Mouse (Mus musculus): ENCODE data around the gene Dtx3. TPM values are rescaled to one million over a fixed set of nuclear protein-coding genes. Genes with fewer than 3 reads are reported as not detected.

Gene Dtx3
- polyA plus RNA-seq, 1 experiment: 49.8 TPM

DNA sequence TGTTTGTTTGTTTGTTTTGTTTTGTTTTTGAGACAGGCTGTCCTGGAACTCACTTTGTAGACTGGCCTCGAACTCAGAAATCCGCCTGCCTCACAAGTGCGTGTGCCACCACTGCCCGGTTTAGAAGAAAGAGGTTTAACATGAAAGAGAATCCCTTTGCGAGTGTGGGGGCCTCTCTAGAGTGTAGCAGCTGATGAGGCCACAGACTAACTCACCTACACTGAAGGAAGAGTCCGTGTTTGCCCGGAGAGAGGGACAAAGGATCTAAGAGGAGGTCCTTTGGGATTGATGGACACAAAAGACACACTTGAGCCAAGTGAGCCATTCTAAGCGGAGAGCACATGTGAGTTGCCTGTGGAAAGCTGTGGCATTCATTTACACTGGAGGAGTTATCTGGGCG lies 18.3 kb downstream of the Dtx3 start:
- H3K9ac ChIP-seq (ENCODE audit: low read depth, poor library complexity, severe bottlenecking): no peak overlapping the region; the same call in 1 of the 2 replicates
- H3K27ac ChIP-seq (ENCODE audit: insufficient read depth, low read length): no peak overlapping the region
- H3K4me1 ChIP-seq (ENCODE audit: control insufficient read depth, insufficient read depth, low read length): peaks cover 4% of the 10 kb centered on the region
- H3K4me3 ChIP-seq (ENCODE audit: low read depth, low read length): peak overlapping the region; percentile 30
- H3K27me3 ChIP-seq (ENCODE audit: control insufficient read depth, insufficient read depth, low read length, poor library complexity, severe bottlenecking): no peaks in the 10 kb centered on the region; the same call in 1 of the 2 replicates
- no peaks in the 10 kb centered on the region for H3K36me3 ChIP-seq (ENCODE audit: control insufficient read depth, insufficient read depth, low read length, poor library complexity, severe bottlenecking)
- H3K9me3 ChIP-seq (replicated peaks; ENCODE audit: control insufficient read depth, insufficient read depth, low read length, poor library complexity, severe bottlenecking): no peaks in the 10 kb centered on the region
- no peak for TF ChIP-seq CTCF (IDR thresholded peaks at IDR 0.05; ENCODE audit: low read depth, low read length)
- TF ChIP-seq EP300 (IDR thresholded peaks at IDR 0.05; ENCODE audit: insufficient read depth, low read depth, low read length): no peak
- TF ChIP-seq POLR2A (IDR thresholded peaks at IDR 0.05; ENCODE audit: insufficient read depth, low read length): no peak

- Histone ChIP-seq H3K27me3 (ENCODE audit: control insufficient read depth, insufficient read depth, low read length, poor library complexity, severe bottlenecking) (no peaks in the 10 kb centered on the region; the same call in 1 of the 2 replicates), H3K9ac (ENCODE audit: low read depth, poor library complexity, severe bottlenecking) (peak overlapping the region; percentile 55), H3K36me3 (ENCODE audit: control insufficient read depth, insufficient read depth, low read length, poor library complexity, severe bottlenecking) (no peaks in the 10 kb centered on the region), H3K4me1 (ENCODE audit: control insufficient read depth, insufficient read depth, low read length) (peaks cover 4% of the 10 kb centered on the region), H3K4me3 (ENCODE audit: low read depth, low read length) (peak overlapping the region; percentile 70), H3K27ac (ENCODE audit: insufficient read depth, low read length) (no peak overlapping the region), H3K9me3 (replicated peaks; ENCODE audit: control insufficient read depth, insufficient read depth, low read length, poor library complexity, severe bottlenecking) (no peaks in the 10 kb centered on the region)
- TF ChIP-seq POLR2A (IDR thresholded peaks at IDR 0.05; ENCODE audit: insufficient read depth, low read length) (no peak), EP300 (IDR thresholded peaks at IDR 0.05; ENCODE audit: insufficient read depth, low read depth, low read length) (0 out of 2 replicates have a peak, but pooled peaks have one; percentile 11)
Observed at GRCm38 (mm10) chr10:127176756-127177155, 18.8 kb downstream of the Dtx3 start.

DNA sequence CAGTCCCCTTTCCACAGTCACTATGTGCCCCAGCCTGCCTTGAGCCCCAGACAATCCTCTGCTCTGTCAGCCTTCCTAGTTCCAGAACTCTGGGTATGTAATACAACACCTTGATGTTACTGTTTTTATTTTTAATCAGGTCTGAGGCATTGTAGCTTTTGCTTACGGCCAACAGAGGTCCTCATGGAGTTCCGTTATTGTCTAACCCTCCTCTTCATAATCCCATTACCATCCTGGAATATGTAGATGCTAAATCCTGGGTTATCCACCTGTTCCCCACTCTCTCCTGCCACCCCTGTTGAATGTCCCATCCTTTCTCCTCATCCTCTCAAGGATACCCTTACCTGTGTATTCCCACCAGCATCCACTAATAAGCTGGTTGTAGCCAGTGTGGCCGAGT lies 19.3 kb downstream of the Dtx3 start:
- Histone ChIP-seq H3K4me3 (ENCODE audit: low read depth, low read length) (peak overlapping the region; percentile 70), H3K9me3 (replicated peaks; ENCODE audit: control insufficient read depth, insufficient read depth, low read length, poor library complexity, severe bottlenecking) (no peaks in the 10 kb centered on the region), H3K27ac (ENCODE audit: insufficient read depth, low read length) (no peak overlapping the region), H3K4me1 (ENCODE audit: control insufficient read depth, insufficient read depth, low read length) (peaks cover 4% of the 10 kb centered on the region), H3K27me3 (ENCODE audit: control insufficient read depth, insufficient read depth, low read length, poor library complexity, severe bottlenecking) (no peaks in the 10 kb centered on the region; the same call in 1 of the 2 replicates), H3K9ac (ENCODE audit: low read depth, poor library complexity, severe bottlenecking) (peak overlapping the region; percentile 55), H3K36me3 (ENCODE audit: control insufficient read depth, insufficient read depth, low read length, poor library complexity, severe bottlenecking) (no peaks in the 10 kb centered on the region)
- no peak for TF ChIP-seq CTCF (IDR thresholded peaks at IDR 0.05; ENCODE audit: low read depth, low read length)
- TF ChIP-seq EP300 (IDR thresholded peaks at IDR 0.05; ENCODE audit: insufficient read depth, low read depth, low read length): no peak
- no peak for TF ChIP-seq POLR2A (IDR thresholded peaks at IDR 0.05; ENCODE audit: insufficient read depth, low read length)

DNA sequence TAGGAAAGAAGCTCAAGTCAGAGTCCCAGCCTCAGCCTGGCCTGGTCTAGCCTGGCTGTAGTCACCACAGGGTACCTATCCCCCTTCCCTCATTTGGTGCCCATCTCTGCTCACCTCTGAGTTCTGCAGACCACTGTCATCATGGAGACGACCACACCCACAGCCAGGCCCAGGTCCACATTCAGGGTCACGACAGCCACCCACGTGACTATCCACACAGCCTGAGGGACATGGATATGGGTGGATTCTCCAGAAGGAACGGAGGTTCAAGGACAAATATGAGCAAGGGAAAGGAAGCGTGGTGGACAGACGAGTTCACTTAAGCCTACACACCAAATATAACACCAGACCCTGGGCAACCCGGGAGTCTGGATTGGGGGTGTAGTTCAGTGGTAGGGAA lies 21.4 kb downstream of the Dtx3 start:
- TF ChIP-seq POLR2A (IDR thresholded peaks at IDR 0.05; ENCODE audit: insufficient read depth, low read length) (no peak), EP300 (IDR thresholded peaks at IDR 0.05; ENCODE audit: insufficient read depth, low read depth, low read length) (no peak), CTCF (IDR thresholded peaks at IDR 0.05; ENCODE audit: low read depth, low read length) (no peak)
- Histone ChIP-seq H3K9me3 (replicated peaks; ENCODE audit: control insufficient read depth, insufficient read depth, low read length, poor library complexity, severe bottlenecking) (no peaks in the 10 kb centered on the region), H3K9ac (ENCODE audit: low read depth, poor library complexity, severe bottlenecking) (no peak overlapping the region), H3K36me3 (ENCODE audit: control insufficient read depth, insufficient read depth, low read length, poor library complexity, severe bottlenecking) (no peaks in the 10 kb centered on the region), H3K27ac (ENCODE audit: insufficient read depth, low read length) (no peak overlapping the region), H3K27me3 (ENCODE audit: control insufficient read depth, insufficient read depth, low read length, poor library complexity, severe bottlenecking) (no peaks in the 10 kb centered on the region; the same call in 1 of the 2 replicates), H3K4me3 (ENCODE audit: low read depth, low read length) (no peak overlapping the region), H3K4me1 (ENCODE audit: control insufficient read depth, insufficient read depth, low read length) (peaks cover 6% of the 10 kb centered on the region)

DNA sequence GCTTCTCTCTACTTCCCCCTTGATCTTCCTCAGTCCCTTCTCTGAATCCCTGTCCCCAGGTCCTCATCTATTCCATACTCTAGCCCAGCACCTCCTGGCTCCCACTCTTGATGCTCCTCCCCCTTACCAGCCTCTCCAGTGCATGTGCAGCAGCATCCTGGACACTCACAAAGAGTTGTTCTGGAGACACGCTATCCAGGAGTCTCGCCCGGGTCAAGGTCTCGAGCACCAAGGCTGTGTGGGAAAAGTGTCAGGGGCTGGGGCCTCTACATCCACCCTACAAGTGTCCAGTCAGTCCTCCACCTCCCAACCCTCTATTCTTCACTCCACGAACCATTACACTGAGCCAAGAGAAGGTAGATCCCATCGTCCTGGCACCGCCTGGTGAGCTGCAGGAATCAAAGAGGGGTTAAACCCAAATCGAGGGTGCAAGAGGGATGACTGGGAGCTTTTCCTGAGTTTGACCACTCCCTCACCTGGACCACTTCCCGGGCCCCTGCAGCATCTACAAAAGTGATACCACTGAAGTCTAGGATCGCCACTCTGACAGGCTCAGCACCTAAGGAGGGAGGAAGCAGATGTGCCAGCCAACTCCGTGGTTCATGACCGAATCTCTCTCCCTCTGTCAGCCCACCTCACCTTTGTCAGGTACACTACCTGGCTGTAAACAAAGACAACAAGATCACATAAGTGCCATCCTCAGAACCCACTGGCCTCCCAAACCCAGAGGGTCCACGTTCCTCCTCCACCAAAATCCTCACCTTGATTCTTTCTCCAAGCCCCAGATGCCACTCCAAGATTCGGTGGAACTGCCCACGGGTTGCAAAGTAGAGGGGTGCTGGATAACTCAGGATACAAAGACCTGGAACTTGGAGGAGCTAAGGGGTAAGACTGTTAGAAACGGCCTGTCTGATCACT lies 22.1 kb downstream of the Dtx3 start:
- H3K9ac ChIP-seq (ENCODE audit: low read depth, poor library complexity, severe bottlenecking): no peak overlapping the region
- TF ChIP-seq CTCF (IDR thresholded peaks at IDR 0.05; ENCODE audit: low read depth, low read length): no peak
- no peak overlapping the region for H3K4me3 ChIP-seq (ENCODE audit: low read depth, low read length)
- H3K36me3 ChIP-seq (ENCODE audit: control insufficient read depth, insufficient read depth, low read length, poor library complexity, severe bottlenecking): no peaks in the 10 kb centered on the region
- H3K27ac ChIP-seq (ENCODE audit: insufficient read depth, low read length): no peak overlapping the region
- no peaks in the 10 kb centered on the region for H3K27me3 ChIP-seq (ENCODE audit: control insufficient read depth, insufficient read depth, low read length, poor library complexity, severe bottlenecking)
- no peaks in the 10 kb centered on the region for H3K9me3 ChIP-seq (replicated peaks; ENCODE audit: control insufficient read depth, insufficient read depth, low read length, poor library complexity, severe bottlenecking)
- peaks cover 4% of the 10 kb centered on the region for H3K4me1 ChIP-seq (ENCODE audit: control insufficient read depth, insufficient read depth, low read length)

- H3K27me3 ChIP-seq (ENCODE audit: control insufficient read depth, insufficient read depth, low read length, poor library complexity, severe bottlenecking): no peaks in the 10 kb centered on the region
- H3K9me3 ChIP-seq (replicated peaks; ENCODE audit: control insufficient read depth, insufficient read depth, low read length, poor library complexity, severe bottlenecking): no peaks in the 10 kb centered on the region
- no peaks in the 10 kb centered on the region for H3K36me3 ChIP-seq (ENCODE audit: control insufficient read depth, insufficient read depth, low read length, poor library complexity, severe bottlenecking)
- no peak overlapping the region for H3K9ac ChIP-seq (ENCODE audit: low read depth, poor library complexity, severe bottlenecking)
- no peak overlapping the region for H3K27ac ChIP-seq (ENCODE audit: insufficient read depth, low read length)
- TF ChIP-seq EP300 (IDR thresholded peaks at IDR 0.05; ENCODE audit: insufficient read depth, low read depth, low read length) (no peak), CTCF (IDR thresholded peaks at IDR 0.05; ENCODE audit: low read depth, low read length) (no peak), POLR2A (IDR thresholded peaks at IDR 0.05; ENCODE audit: insufficient read depth, low read length) (no peak)
- no peak overlapping the region for H3K4me3 ChIP-seq (ENCODE audit: low read depth, low read length)
- H3K4me1 ChIP-seq (ENCODE audit: control insufficient read depth, insufficient read depth, low read length): peaks cover 6% of the 10 kb centered on the region
Observed at GRCm38 (mm10) chr10:127171631-127172200, 23.8 kb downstream of the Dtx3 start.
